Mouse (Mus musculus): ENCODE results near the gene Atp1b1.

Gene Atp1b1

DNA sequence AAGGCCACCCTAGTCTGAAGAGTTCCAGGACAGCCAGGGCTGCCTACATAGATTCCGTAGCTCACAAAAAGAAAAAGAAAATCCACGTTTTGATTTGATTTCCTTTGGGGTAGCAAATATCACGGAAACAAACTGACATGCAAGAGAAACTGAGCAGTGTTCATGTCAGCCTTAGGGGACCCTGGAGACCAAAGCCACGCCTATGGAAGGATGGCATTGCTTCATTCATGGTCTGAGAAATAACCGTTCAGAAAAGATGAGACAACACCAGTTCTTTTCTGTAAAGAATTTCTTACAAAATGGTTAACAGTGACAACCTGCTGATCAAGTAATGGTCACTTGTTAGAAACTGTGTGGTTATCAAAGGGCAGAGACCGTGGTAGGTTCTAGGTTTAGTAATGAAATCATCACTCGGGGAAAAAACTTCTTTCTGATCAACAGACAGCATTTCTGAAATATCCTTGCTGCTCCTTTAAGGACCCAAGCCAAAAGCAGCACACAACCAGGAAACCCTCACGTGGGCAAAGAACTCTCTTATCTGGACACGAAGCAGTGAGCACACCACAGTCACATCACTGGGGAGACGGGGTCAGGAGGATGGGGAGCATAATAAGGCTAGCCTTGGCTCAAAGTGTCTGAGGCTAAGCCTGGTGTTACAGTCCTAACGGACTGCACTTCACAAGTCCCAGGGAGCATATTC is 17.3 kb downstream of the Atp1b1 start:
- no peak for DNase-seq (ENCODE audit: low read depth)

DNA sequence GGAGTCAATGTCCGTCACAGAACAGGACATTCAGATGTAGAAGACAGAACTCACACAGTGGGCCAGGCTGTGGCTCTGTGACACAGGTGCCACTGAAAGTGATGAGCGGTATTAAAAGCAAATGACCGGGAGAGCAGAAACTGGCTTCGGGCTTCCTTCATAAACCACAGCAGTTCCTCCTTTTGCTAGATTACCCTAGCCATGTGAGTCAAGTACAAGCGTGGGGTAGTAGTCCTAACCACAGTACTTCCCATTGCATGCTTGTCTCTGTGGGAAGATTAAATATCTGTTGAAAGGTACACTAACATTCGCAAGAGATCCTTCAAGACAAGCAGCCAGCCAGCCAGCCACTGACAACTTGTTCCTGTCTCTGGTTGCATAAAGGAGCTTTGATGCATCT is 17.9 kb downstream of the Atp1b1 start:
- DNase-seq (ENCODE audit: low read depth): no peak

DNA sequence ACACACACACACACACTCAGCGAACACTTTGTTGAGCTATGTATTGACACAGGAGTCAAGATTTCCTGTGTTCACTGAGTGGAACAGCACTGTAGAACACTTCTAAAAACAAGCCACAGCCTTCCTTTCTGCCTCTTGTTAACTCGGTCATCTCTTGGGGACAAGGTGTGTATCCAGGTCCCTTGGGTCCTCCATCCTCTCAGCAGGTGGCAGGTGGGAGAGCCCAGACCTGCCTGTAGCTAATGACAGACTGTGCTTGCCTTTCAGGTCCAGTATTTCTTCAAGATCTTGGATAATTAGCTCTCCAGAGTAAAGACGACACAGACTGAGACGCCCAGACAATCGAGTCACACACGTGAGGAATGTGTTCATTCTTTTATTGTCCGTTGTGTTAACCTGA is 21.4 kb downstream of the Atp1b1 start:
- DNase-seq (ENCODE audit: low read depth): no peak

DNA sequence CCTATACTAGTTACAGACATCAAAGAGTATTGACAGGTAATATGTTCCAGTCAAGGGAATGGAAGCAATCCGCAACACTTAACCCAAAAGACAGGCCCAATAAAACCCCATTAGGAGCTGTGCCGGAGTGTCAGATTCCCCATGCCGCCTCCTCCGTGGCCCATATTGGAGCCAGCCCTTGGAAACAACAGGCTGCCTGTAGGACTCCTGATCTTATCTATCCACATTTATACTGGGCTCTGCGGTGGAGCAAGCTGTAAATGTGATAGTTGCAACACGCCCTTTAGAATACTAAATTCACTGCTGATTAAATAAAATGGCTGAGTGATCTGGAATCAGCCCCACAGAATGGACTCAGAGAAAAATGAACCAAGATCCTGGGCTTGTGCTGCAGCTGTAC is 24.1 kb downstream of the Atp1b1 start:
- no peak for DNase-seq (ENCODE audit: low read depth)

- DNase-seq (ENCODE audit: low read depth): no peak
These were observed 25.5 kb downstream of the Atp1b1 start for GRCm38 (mm10) chr1:164432649-164433048.

DNA sequence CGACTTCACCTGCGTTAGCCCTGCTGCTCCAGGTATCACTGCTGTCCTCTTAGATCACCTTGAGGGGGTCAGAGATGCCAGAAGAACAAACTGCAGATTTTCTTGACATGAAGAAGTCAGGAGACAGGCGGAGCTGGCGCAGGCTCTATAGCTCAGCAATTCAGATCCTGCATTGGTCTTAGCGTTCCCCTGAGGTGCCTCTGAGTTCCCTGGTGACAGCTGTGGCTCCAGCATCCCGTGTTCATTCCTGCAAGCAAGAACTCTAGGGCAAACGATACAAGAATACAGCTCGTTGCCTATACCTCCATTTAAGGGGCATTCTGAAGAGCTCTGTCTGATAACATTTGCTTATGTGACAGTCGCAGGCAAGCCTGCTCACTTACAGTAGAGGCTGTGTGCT is 29.5 kb downstream of the Atp1b1 start:
- no peak for DNase-seq (ENCODE audit: low read depth)

- DNase-seq (ENCODE audit: low read depth): no peak
These were observed 30.4 kb downstream of the Atp1b1 start for GRCm38 (mm10) chr1:164427777-164428176.

GRCm38 (mm10) chr1:164426227-164426626 is 31.9 kb downstream of the Atp1b1 start:
- DNase-seq (ENCODE audit: low read depth): no peak

GRCm38 (mm10) chr1:164420623-164421354 is 37.4 kb downstream of the Atp1b1 start:
- DNase-seq (ENCODE audit: low read depth): peak; percentile 20

- DNase-seq (ENCODE audit: low read depth): peak; percentile 62
These were observed 38.8 kb downstream of the Atp1b1 start for GRCm38 (mm10) chr1:164419401-164419800.

DNA sequence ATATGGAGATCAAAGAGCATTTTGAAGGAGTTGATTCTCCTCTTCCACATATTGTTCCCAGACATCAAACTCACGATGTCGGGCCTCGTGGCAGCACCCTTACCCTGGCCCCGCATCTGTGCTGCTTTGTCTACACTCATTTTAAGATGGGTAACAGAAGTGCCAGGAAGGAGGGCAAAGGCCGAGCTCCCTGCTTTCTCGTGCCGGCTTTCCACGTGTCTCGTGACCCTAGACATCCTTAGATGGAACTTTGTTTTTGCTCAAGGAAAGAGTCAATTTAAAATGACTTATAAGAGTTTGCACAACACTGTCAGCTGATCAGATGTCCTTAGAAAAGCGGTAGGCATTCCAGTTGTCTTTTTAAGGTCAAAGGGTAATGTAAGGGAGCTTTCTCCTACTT is 39.8 kb downstream of the Atp1b1 start:
- DNase-seq (ENCODE audit: low read depth): no peak

DNA sequence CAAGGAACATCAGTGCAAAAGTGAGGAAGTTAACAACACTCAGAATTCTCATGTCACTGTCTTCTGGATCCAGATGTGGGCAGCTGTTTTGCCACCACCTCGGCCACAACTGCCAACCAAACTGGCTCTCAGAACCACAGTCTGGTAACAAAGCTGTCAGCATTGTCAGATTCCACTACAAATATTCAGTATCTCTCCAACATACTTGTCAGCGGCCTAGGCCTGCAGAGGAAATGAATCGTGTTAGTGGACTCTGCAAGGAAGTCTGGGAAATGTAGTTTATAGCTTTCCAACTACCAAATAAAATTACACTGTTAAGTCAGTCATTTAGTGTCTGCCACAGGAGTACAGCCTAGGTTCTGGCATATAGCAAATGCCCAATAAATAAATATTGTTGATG is 40.6 kb downstream of the Atp1b1 start:
- DNase-seq (ENCODE audit: low read depth): peak; percentile 39

DNA sequence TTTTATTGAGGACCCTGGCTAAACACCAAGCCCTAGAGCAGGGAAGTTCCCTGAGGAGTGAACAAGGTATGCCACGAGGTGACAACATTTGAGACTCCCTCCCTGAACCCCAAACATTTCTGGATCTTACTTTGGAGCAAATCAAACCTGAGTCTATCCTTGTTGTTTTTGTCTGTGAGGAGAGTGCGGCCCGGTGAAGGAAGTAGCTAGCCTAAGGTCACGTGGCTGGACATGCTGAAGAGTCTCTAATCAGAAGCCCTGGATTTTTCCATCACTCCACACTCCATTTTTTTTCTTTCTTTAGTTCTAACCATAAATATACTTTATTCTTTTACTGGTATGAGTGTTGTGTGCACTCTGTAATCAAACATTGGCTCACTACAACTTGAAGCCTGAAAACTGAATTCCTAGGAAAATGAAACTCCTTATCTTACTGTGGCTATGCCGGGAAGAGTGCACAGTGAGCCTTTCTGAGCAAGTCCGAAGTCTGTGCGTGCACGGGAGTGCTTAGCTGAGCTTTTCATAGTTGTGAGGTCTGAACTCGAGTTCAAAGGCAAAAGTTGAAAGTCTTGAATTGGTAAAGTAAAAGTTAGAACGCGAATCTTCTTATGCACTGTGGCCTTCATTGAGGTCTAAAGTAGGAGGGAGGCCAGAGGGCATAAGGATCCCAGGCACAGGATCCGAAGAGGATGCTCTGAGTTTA is 41.3 kb downstream of the Atp1b1 start:
- DNase-seq (ENCODE audit: low read depth): no peak

DNA sequence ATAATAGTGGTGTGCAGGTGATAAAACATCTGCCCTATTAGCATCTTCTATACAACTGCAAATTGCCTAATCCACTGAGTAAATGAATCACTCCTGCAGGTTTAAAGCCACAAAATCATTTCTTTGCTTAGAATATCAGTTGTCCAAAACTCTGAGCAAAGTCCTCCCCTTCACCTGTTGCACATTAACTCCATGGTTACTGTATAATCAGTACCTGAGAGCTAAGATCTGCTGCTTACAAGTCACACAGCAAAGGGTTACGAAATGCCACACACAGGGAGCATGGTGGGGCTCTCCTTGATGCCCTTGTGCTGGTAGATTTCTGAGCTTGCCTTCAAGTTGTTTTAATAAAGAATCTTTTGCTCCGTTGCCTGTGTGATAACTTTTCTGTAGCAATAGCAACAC is 42.8 kb downstream of the Atp1b1 start:
- DNase-seq (ENCODE audit: low read depth): no peak

DNA sequence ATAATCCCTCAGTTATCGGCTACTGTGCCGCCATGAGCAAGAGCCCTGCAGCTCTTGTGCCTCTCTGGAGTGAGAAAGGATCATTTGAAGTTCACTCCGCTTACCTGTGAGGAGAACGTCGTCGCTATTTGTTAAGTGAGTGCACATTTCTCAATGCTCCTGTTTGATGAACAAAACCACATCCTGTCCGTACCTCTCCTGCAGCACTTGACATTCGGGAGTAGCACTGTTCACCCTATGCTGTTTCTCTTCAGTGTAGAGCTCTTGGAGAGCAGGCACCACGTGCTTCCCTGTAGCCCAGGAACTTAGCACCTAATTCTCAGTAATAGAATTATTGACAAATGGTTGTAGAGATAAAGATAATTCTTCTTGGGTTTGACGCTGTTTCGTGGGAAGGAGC is 44.5 kb downstream of the Atp1b1 start:
- no peak for DNase-seq (ENCODE audit: low read depth)

GRCm38 (mm10) chr1:164412906-164413305 is 45.2 kb downstream of the Atp1b1 start:
- DNase-seq (ENCODE audit: low read depth): no peak

DNA sequence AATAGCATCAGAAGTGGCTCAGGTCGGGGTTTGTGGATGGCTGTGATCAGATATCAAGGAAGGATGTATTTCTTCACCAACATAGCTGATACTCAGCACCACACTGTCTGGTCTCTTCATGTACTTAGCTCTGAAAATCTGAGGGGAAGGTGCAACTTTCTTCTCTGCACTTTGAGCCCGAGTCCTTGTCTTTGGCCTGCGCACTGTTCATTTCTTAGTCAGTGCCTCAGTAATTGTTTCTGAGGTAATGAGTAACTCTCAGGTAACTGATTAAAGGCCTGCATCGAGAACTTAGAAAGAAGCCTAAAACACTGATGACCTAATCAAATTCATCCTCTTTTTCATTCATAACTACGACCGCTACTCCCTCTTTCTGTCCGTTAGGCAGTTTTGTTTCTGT is 46.8 kb downstream of the Atp1b1 start:
- no peak for DNase-seq (ENCODE audit: low read depth)

DNA sequence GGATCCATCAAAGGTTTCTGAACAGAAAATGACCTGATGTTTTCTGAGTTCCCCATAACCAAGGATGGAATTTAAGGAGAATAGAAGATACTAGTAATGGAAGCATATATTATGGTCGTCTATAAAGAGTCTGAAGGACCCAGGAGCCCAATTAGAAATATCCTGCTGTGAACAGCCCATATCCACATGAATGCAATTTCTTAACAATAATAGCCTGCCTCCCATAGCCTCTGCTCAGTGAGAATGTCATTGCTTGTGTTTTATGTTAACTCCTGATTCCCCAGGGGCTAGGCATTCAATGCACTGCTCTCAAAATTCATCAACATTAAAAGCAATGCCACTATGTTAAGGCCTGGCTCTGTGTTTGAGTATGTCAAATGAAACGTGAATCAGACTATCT is 49.5 kb downstream of the Atp1b1 start:
- DNase-seq (ENCODE audit: low read depth): no peak

DNA sequence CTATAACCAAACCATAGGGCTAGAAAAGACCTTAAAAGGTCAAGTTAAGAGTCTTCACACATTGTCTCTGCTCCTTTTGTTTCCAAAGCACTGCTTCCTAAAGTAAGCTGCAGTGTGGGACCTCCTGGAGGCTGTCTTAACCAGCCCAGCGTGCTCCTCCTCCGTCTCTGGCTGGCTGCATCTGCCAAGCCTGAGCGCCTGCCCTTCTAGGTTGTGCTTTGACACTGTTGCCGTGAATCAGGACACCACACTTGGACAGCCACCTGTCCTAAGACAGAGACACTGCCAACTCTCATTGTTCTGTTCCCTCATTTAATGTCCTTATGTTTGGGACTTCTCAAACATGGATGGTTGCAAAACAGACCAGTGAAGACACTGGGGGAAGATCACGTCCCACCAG is 51.6 kb downstream of the Atp1b1 start:
- DNase-seq (ENCODE audit: low read depth): no peak

- DNase-seq (ENCODE audit: low read depth): no peak
These were observed 52.8 kb downstream of the Atp1b1 start for GRCm38 (mm10) chr1:164405385-164405802.

- no peak for DNase-seq (ENCODE audit: low read depth)
These were observed 58.6 kb downstream of the Atp1b1 start for GRCm38 (mm10) chr1:164399578-164399977.

DNA sequence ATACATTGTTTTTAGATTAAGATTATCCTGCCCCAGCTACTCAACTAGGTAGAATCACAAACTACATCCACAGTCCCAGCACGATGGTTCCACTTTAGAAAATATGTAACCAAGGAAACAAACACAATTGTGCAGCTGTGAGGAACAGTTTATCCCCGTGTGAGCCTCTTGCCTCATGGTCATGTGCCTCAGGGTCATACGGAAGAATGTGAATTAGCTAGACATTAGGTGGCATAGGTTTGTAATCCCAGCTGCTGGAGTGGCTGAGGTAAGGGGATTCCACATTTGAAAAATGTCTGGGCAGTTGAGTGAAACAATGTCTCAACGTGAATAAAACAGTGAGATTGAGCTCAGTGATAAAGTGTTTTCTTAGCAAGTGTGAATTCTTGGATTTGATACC is 60.5 kb downstream of the Atp1b1 start:
- peak; percentile 20 for DNase-seq (ENCODE audit: low read depth)

GRCm38 (mm10) chr1:164395131-164395780 is 62.9 kb downstream of the Atp1b1 start:
- no peak for DNase-seq (ENCODE audit: low read depth)

Measured in NIH3T3 (cell line).